Mouse (Mus musculus): ENCODE measurements at regions not wholly inside any gene's neighbourhood (a gene's known extent, or its start where the extent isn't known, plus 50 kb on each side); places are given as distances from the start of the nearest gene placed in this dataset.

DNA sequence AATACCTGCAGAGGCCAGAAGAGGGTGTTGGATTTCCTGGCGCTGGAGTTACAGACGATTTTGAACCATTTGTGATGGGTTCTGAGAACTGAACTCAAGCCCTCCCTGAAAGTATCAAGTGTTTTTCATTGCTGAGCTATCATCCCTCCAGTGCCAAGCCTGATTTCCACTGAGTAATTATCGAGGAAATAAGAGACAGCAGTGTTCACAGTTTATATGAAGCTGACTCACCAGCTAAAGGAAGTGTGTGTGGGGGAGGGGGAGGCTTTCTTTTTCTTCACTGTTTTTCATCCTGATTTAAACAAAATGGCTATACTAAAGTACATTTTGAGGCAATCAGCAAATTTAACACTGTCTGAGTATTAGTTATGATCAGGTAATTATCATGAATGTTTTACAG is 227.4 kb upstream of the Tmem132c start:
- Histone ChIP-seq H3K9me3 (replicated peaks) (peaks cover 16% of the 10 kb centered on the region), H3K4me1 (ENCODE audit: insufficient read depth, low read depth, low read length) (no peaks in the 10 kb centered on the region), H3K36me3 (replicated peaks) (no peaks in the 10 kb centered on the region), H3K27me3 (ENCODE audit: insufficient read depth, low read length) (no peaks in the 10 kb centered on the region), H3K4me3 (ENCODE audit: low read depth, low read length) (no peak overlapping the region)
- ATAC-seq (ENCODE audit: extremely low read depth, insufficient number of reproducible peaks, low FRiP score, poor library complexity, severe bottlenecking), result no peak
- no peak for DNase-seq (ENCODE audit: low spot score)
- TF ChIP-seq GATA1 (IDR thresholded peaks at IDR 0.05; ENCODE audit: borderline replicate concordance, low read length), result no peak
- TF ChIP-seq POLR2AphosphoS5 (IDR thresholded peaks at IDR 0.05; ENCODE audit: insufficient replicate concordance, low read depth, low read length), result no peak
- no peak for TF ChIP-seq GATA2 (IDR thresholded peaks at IDR 0.05; ENCODE audit: borderline replicate concordance, low read depth, low read length)
- TF ChIP-seq TAL1 (conservative IDR thresholded peaks at IDR 0.05; ENCODE audit: low read depth, low read length), result no peak
- TF ChIP-seq CTCF (IDR thresholded peaks at IDR 0.05; ENCODE audit: low read depth, low read length), result no peak

DNA sequence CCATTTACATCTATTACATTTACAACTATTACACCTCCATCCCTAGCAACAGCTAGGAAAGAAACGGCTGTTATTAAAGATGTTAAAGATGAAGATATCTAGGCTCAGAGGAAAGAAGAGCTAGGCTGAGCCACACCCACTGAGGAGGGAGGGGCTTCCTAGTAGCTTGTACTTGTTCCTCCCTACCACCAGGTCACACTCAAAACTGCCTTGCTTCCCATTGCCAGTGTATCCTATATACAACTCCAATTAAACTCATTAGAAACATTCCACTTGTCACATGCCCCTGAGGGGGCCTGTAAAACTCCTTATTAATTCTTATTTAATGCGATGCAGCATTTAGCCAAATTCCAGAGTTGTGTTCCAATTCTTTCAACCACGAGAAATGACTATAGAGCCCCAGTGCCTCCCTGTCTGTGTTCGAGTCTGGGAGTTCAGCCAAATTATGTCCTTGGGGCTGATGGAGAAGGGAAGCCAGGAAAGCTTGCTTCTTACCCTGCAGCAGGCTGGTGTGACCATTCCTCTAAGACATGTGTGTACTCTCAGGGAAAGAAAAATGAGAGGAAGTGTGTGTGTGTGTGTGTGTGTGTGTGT is 225.0 kb upstream of the Tmem132c start:
- ATAC-seq (ENCODE audit: extremely low read depth, insufficient number of reproducible peaks, low FRiP score, poor library complexity, severe bottlenecking) (no peak), DNase-seq (ENCODE audit: low spot score) (no peak)
- Histone ChIP-seq H3K9me3 (replicated peaks) (peaks cover 18% of the 10 kb centered on the region), H3K36me3 (replicated peaks) (no peaks in the 10 kb centered on the region), H3K27me3 (ENCODE audit: insufficient read depth, low read length) (no peaks in the 10 kb centered on the region), H3K4me3 (ENCODE audit: low read depth, low read length) (no peak overlapping the region), H3K4me1 (ENCODE audit: insufficient read depth, low read depth, low read length) (no peaks in the 10 kb centered on the region)
- TF ChIP-seq GATA2 (IDR thresholded peaks at IDR 0.05; ENCODE audit: borderline replicate concordance, low read depth, low read length), result no peak
- TF ChIP-seq CTCF (IDR thresholded peaks at IDR 0.05; ENCODE audit: low read depth, low read length), result no peak
- no peak for TF ChIP-seq TAL1 (conservative IDR thresholded peaks at IDR 0.05; ENCODE audit: low read depth, low read length)
- TF ChIP-seq POLR2AphosphoS5 (IDR thresholded peaks at IDR 0.05; ENCODE audit: insufficient replicate concordance, low read depth, low read length), result no peak
- TF ChIP-seq GATA1 (IDR thresholded peaks at IDR 0.05; ENCODE audit: borderline replicate concordance, low read length), result no peak

DNA sequence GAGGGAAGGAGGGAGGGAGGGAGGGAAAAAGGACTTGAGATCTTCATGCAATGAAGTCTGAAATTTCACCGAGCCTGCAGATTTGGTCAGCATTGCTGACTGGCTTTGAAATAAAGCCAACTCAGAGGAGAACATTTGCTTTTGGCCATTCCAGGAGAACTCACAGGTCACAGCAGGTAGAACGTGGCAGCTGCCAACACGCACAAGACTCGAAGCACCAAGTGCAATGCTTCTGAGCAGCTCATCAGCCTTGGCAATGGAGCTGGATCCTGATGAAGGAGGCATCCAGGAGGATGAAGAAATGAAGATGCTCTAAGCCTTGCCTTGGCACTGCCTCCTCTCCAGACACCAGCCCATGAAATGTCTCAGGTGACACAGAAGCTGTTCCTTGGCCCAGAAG is 223.6 kb upstream of the Tmem132c start:
- H3K4me1 ChIP-seq (ENCODE audit: insufficient read depth, low read depth, low read length), result no peaks in the 10 kb centered on the region
- H3K9me3 ChIP-seq (replicated peaks), result peaks cover 24% of the 10 kb centered on the region
- no peak overlapping the region for H3K4me3 ChIP-seq (ENCODE audit: low read depth, low read length)
- H3K36me3 ChIP-seq (replicated peaks), result no peaks in the 10 kb centered on the region
- no peak for TF ChIP-seq POLR2AphosphoS5 (IDR thresholded peaks at IDR 0.05; ENCODE audit: insufficient replicate concordance, low read depth, low read length)
- no peak for TF ChIP-seq GATA2 (IDR thresholded peaks at IDR 0.05; ENCODE audit: borderline replicate concordance, low read depth, low read length)
- TF ChIP-seq CTCF (IDR thresholded peaks at IDR 0.05; ENCODE audit: low read depth, low read length), result no peak
- TF ChIP-seq TAL1 (conservative IDR thresholded peaks at IDR 0.05; ENCODE audit: low read depth, low read length), result no peak
- no peak for TF ChIP-seq GATA1 (IDR thresholded peaks at IDR 0.05; ENCODE audit: borderline replicate concordance, low read length)
- no peak for DNase-seq (ENCODE audit: low spot score)
- no peak for ATAC-seq (ENCODE audit: extremely low read depth, insufficient number of reproducible peaks, low FRiP score, poor library complexity, severe bottlenecking)
- H3K27me3 ChIP-seq (ENCODE audit: insufficient read depth, low read length), result no peaks in the 10 kb centered on the region

DNA sequence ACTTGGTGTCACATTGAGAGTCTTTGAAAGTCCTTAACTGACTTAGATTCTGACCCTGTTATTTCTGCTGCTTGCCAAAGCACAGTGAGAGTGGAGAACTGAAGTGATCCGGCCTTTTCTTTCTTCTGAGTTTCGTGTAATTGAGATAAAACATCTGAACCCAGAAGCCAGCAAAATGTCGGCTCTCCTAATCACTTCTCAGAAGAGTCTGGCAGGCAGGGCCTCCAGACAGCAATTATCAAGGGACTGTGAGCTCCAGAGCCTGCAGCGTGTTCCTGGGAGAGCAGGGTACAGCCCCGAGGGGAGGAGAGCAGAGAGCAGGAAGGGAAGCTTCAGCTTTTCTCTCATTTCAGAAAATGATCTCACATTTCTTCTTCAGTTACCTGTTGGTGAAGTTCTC is 205.1 kb upstream of the Tmem132c start:
- no peaks in the 10 kb centered on the region for H3K27me3 ChIP-seq (ENCODE audit: insufficient read depth, low read length)
- TF ChIP-seq POLR2AphosphoS5 (IDR thresholded peaks at IDR 0.05; ENCODE audit: insufficient replicate concordance, low read depth, low read length) (no peak), TAL1 (conservative IDR thresholded peaks at IDR 0.05; ENCODE audit: low read depth, low read length) (no peak), GATA2 (IDR thresholded peaks at IDR 0.05; ENCODE audit: borderline replicate concordance, low read depth, low read length) (no peak), CTCF (IDR thresholded peaks at IDR 0.05; ENCODE audit: low read depth, low read length) (no peak), GATA1 (IDR thresholded peaks at IDR 0.05; ENCODE audit: borderline replicate concordance, low read length) (no peak)
- H3K4me1 ChIP-seq (ENCODE audit: insufficient read depth, low read depth, low read length), result no peaks in the 10 kb centered on the region
- no peaks in the 10 kb centered on the region for H3K36me3 ChIP-seq (replicated peaks)
- no peak overlapping the region for H3K4me3 ChIP-seq (ENCODE audit: low read depth, low read length)
- DNase-seq (ENCODE audit: low spot score) (no peak), ATAC-seq (ENCODE audit: extremely low read depth, insufficient number of reproducible peaks, low FRiP score, poor library complexity, severe bottlenecking) (no peak)
- H3K9me3 ChIP-seq (replicated peaks), result peaks cover 41% of the 10 kb centered on the region

DNA sequence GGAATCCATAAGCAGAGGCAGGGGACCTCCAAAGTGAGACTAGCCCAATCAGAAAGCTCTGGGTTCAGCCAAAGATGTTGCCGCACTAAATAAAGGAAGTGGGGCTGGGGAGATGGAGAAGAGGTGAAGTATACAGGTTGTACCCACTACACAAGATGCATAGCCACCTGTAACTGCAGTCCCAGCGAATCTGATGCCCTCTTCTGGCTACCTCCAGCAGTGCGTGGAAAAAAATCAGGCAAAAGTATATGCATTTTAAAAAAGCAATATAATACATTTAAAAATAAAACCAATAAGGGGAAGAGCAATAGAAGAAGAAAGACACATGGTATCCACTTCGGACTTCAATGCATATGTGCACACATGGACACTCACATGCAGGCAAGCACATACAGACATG is 183.8 kb upstream of the Tmem132c start:
- Histone ChIP-seq H3K4me1 (ENCODE audit: insufficient read depth, low read depth, low read length) (no peaks in the 10 kb centered on the region), H3K4me3 (ENCODE audit: low read depth, low read length) (no peak overlapping the region), H3K36me3 (replicated peaks) (no peaks in the 10 kb centered on the region), H3K9me3 (replicated peaks) (peaks cover 21% of the 10 kb centered on the region), H3K27me3 (ENCODE audit: insufficient read depth, low read length) (no peaks in the 10 kb centered on the region)
- ATAC-seq (ENCODE audit: extremely low read depth, insufficient number of reproducible peaks, low FRiP score, poor library complexity, severe bottlenecking) (no peak), DNase-seq (ENCODE audit: low spot score) (no peak)
- TF ChIP-seq POLR2AphosphoS5 (IDR thresholded peaks at IDR 0.05; ENCODE audit: insufficient replicate concordance, low read depth, low read length), result no peak
- no peak for TF ChIP-seq GATA2 (IDR thresholded peaks at IDR 0.05; ENCODE audit: borderline replicate concordance, low read depth, low read length)
- no peak for TF ChIP-seq CTCF (IDR thresholded peaks at IDR 0.05; ENCODE audit: low read depth, low read length)
- no peak for TF ChIP-seq GATA1 (IDR thresholded peaks at IDR 0.05; ENCODE audit: borderline replicate concordance, low read length)
- TF ChIP-seq TAL1 (conservative IDR thresholded peaks at IDR 0.05; ENCODE audit: low read depth, low read length), result no peak

DNA sequence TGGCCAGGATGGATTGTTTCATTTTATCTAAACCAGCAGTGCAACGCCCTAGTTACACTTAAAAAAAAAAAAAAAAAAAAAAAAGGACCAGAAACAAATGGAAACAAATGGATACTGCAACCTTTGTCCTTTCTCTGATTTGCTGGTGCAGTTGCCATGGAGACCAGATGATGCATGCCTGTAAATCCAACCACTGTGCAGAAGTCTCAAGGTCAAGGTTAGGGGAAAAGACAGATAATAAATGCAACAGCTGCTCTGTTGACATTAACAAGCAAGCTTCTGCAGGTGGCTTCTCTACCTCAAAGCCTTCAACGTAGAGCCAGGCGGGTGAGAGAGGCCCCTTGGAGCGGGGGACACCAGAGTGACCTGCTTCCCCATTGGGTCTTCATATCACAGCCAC is 167.3 kb upstream of the Tmem132c start:
- Histone ChIP-seq H3K9me3 (replicated peaks) (peaks cover 28% of the 10 kb centered on the region), H3K27me3 (ENCODE audit: insufficient read depth, low read length) (no peaks in the 10 kb centered on the region), H3K36me3 (replicated peaks) (no peaks in the 10 kb centered on the region), H3K4me3 (ENCODE audit: low read depth, low read length) (no peak overlapping the region), H3K4me1 (ENCODE audit: insufficient read depth, low read depth, low read length) (no peaks in the 10 kb centered on the region)
- ATAC-seq (ENCODE audit: extremely low read depth, insufficient number of reproducible peaks, low FRiP score, poor library complexity, severe bottlenecking) (no peak), DNase-seq (ENCODE audit: low spot score) (no peak)
- TF ChIP-seq GATA2 (IDR thresholded peaks at IDR 0.05; ENCODE audit: borderline replicate concordance, low read depth, low read length) (no peak), POLR2AphosphoS5 (IDR thresholded peaks at IDR 0.05; ENCODE audit: insufficient replicate concordance, low read depth, low read length) (no peak), TAL1 (conservative IDR thresholded peaks at IDR 0.05; ENCODE audit: low read depth, low read length) (no peak), GATA1 (IDR thresholded peaks at IDR 0.05; ENCODE audit: borderline replicate concordance, low read length) (no peak), CTCF (IDR thresholded peaks at IDR 0.05; ENCODE audit: low read depth, low read length) (no peak)
